Mouse (Mus musculus) cortical plate, adult 2 months (tissue): Measurements from ENCODE around the gene Xpo4.

Experiments
- CTCF ChIP-seq: fragments of 200-500 bp; IDR thresholded peaks from 2 replicates; pipeline ENCODE4 v1.5.1; 2011; ENCODE audit warnings: mild to moderate bottlenecking, control low read depth, low read length; ENCODE audit not compliant: insufficient read depth; ENCODE audit errors: extremely low read depth
- POLR2A ChIP-seq: fragments of 200-500 bp; IDR thresholded peaks from 2 replicates; pipeline ENCODE4 v1.6.1; 2011; ENCODE audit warnings: mild to moderate bottlenecking, low read length, control low read depth; ENCODE audit not compliant: insufficient read depth; ENCODE audit errors: extremely low read depth

GRCm38 (mm10) chr14:57606663-57607365 is 58.4 kb downstream of the Xpo4 start:
- TF ChIP-seq CTCF (no peak), POLR2A (no peak)
